Mouse (Mus musculus) MEL (cell line): ENCODE measurements around the gene Kif6. TPM values are rescaled to one million over a fixed set of nuclear protein-coding genes. Genes with fewer than 3 reads are reported as not detected.

Experiments
- DNase-seq: peaks from one replicate; pipeline ENCODE4 v3.0.0; 2011; ENCODE audit warnings: low read depth, low spot score
- H3K27ac ChIP-seq: 2 replicates; pipeline ENCODE4 v1.5.1; 2012; ENCODE audit warnings: low read depth, mild to moderate bottlenecking, control low read depth, low read length, moderate library complexity; ENCODE audit not compliant: control insufficient read depth
- H3K27me3 ChIP-seq, 2 experiments: fragments of 150-350 bp in 1 of 2; sonication (generic) in 1 of 2; 2 replicates each; pipeline ENCODE4 v1.6.1; 2012; ENCODE audit warnings: low read length in 2 of 2, mild to moderate bottlenecking in 2 of 2, improper control_type of control experiment in 1 of 2, moderate library complexity in 1 of 2; ENCODE audit not compliant: insufficient read depth in 2 of 2, control insufficient read depth in 1 of 2
- H3K36me3 ChIP-seq, 2 experiments: 2 replicates each; pipeline ENCODE4 v1.6.1; 2012 to 2014; ENCODE audit warnings: low read length in 2 of 2, improper control_type of control experiment in 1 of 2, inconsistent platforms in 1 of 2, mild to moderate bottlenecking in 1 of 2; ENCODE audit not compliant: insufficient read depth in 2 of 2, control insufficient read depth in 1 of 2
- H3K4me1 ChIP-seq, 2 experiments: fragments of 150-350 bp in 1 of 2; sonication (generic) in 1 of 2; 2 replicates each; pipeline ENCODE4 v1.6.1; 2012; ENCODE audit warnings: low read length in 2 of 2, improper control_type of control experiment in 1 of 2, mild to moderate bottlenecking in 1 of 2; ENCODE audit not compliant: insufficient read depth in 2 of 2, control insufficient read depth in 1 of 2
- H3K4me3 ChIP-seq, 2 experiments: fragments of 150-350 bp in 1 of 2; sonication (generic) in 1 of 2; 2 replicates each; pipeline ENCODE4 v1.5.1; 2012; ENCODE audit warnings: low read depth in 2 of 2, low read length in 2 of 2, mild to moderate bottlenecking in 2 of 2, moderate library complexity in 2 of 2, control low read depth in 1 of 2, improper control_type of control experiment in 1 of 2; ENCODE audit not compliant: control insufficient read depth in 1 of 2, insufficient read depth in 1 of 2
- H3K79me2 ChIP-seq: 2 replicates; pipeline ENCODE4 v1.6.1; 2012; ENCODE audit warnings: mild to moderate bottlenecking, low read length, moderate library complexity; ENCODE audit not compliant: control insufficient read depth, poor library complexity, insufficient read depth
- H3K9ac ChIP-seq: 2 replicates; pipeline ENCODE4 v1.6.1; 2012; ENCODE audit warnings: low read depth, mild to moderate bottlenecking, control low read depth, low read length, moderate library complexity; ENCODE audit not compliant: control insufficient read depth, poor library complexity, severe bottlenecking
- H3K9me3 ChIP-seq: fragments of 150-350 bp; sonication (generic); replicated peaks from 2 replicates; pipeline ENCODE4 v1.6.1; 2012; ENCODE audit warnings: mild to moderate bottlenecking, low read length, improper control_type of control experiment, moderate library complexity; ENCODE audit not compliant: insufficient read depth
- BHLHE40 ChIP-seq: IDR thresholded peaks from 2 replicates; pipeline ENCODE4 v1.6.1; 2012; ENCODE audit warnings: low read depth, mild to moderate bottlenecking, inconsistent platforms, low read length, improper control_type of control experiment, borderline replicate concordance
- CHD1 ChIP-seq: IDR thresholded peaks from 2 replicates; pipeline ENCODE4 v1.6.1; 2012; ENCODE audit warnings: low read depth, mild to moderate bottlenecking, inconsistent platforms, low read length, improper control_type of control experiment
- E2F4 ChIP-seq: IDR thresholded peaks from 2 replicates; pipeline ENCODE4 v1.6.1; 2011; ENCODE audit warnings: low read depth, low read length, improper control_type of control experiment, borderline replicate concordance
- ELF1 ChIP-seq: IDR thresholded peaks from 2 replicates; pipeline ENCODE4 v1.6.1; 2014; ENCODE audit warnings: low read depth, mild to moderate bottlenecking, inconsistent platforms, low read length, improper control_type of control experiment, moderate library complexity
- EP300 ChIP-seq, 2 experiments: IDR thresholded peaks; 2 replicates each; pipeline ENCODE4 v1.6.1; 2011; ENCODE audit warnings: improper control_type of control experiment in 2 of 2, low read length in 2 of 2, low read depth in 1 of 2, mild to moderate bottlenecking in 1 of 2
- GABPA ChIP-seq: IDR thresholded peaks from 2 replicates; pipeline ENCODE4 v1.6.1; 2012; ENCODE audit warnings: low read depth, mild to moderate bottlenecking, inconsistent platforms, low read length, improper control_type of control experiment, moderate library complexity
- GATA1 ChIP-seq: IDR thresholded peaks from 2 replicates; pipeline ENCODE4 v1.6.1; 2011; ENCODE audit warnings: low read depth, low read length, improper control_type of control experiment
- HCFC1 ChIP-seq: IDR thresholded peaks from 2 replicates; pipeline ENCODE4 v1.6.1; 2012; ENCODE audit warnings: low read depth, mild to moderate bottlenecking, inconsistent platforms, low read length, improper control_type of control experiment, moderate library complexity
- KAT2A ChIP-seq: conservative IDR thresholded peaks from 2 replicates; pipeline ENCODE4 v1.6.1; 2012; ENCODE audit warnings: low read depth, low read length, improper control_type of control experiment, inconsistent platforms
- MAFK ChIP-seq: IDR thresholded peaks from 2 replicates; pipeline ENCODE4 v1.6.1; 2011; ENCODE audit warnings: low read depth, mild to moderate bottlenecking, low read length, improper control_type of control experiment, borderline replicate concordance
- MAX ChIP-seq: IDR thresholded peaks from 2 replicates; pipeline ENCODE4 v1.6.1; 2011; ENCODE audit warnings: low read length, improper control_type of control experiment
- MXI1 ChIP-seq: IDR thresholded peaks from 2 replicates; pipeline ENCODE4 v1.6.1; 2011; ENCODE audit warnings: mild to moderate bottlenecking, low read depth, low read length, improper control_type of control experiment
- MYC ChIP-seq: IDR thresholded peaks from 2 replicates; pipeline ENCODE4 v1.6.1; 2011; ENCODE audit warnings: low read depth, mild to moderate bottlenecking, low read length, improper control_type of control experiment, moderate library complexity
- NELFE ChIP-seq: IDR thresholded peaks from 2 replicates; pipeline ENCODE4 v1.6.1; 2011; ENCODE audit warnings: low read depth, low read length, improper control_type of control experiment
- NRF1 ChIP-seq: IDR thresholded peaks from 2 replicates; pipeline ENCODE4 v1.6.1; 2014; ENCODE audit warnings: low read depth, mild to moderate bottlenecking, inconsistent platforms, low read length, improper control_type of control experiment, moderate library complexity; ENCODE audit not compliant: poor library complexity, insufficient read depth, severe bottlenecking
- POLR2A ChIP-seq, 2 experiments: IDR thresholded peaks; 2 replicates each; pipeline ENCODE4 v1.6.1; 2011 to 2012; ENCODE audit warnings: low read length in 2 of 2, mild to moderate bottlenecking in 2 of 2, control low read depth in 1 of 2, improper control_type of control experiment in 1 of 2, low read depth in 1 of 2, moderate library complexity in 1 of 2; ENCODE audit not compliant: control insufficient read depth in 1 of 2, insufficient read depth in 1 of 2, poor library complexity in 1 of 2
- POLR2AphosphoS2 ChIP-seq: IDR thresholded peaks from 2 replicates; pipeline ENCODE4 v1.6.1; 2011; ENCODE audit warnings: low read length, improper control_type of control experiment
- POLR2AphosphoS5 ChIP-seq: IDR thresholded peaks from 2 replicates; pipeline ENCODE4 v1.6.1; 2012; ENCODE audit warnings: low read depth, borderline replicate concordance, mild to moderate bottlenecking, inconsistent platforms, low read length, moderate library complexity, mixed read lengths
- RCOR1 ChIP-seq: IDR thresholded peaks from 2 replicates; pipeline ENCODE4 v1.6.1; 2012; ENCODE audit warnings: low read depth, mild to moderate bottlenecking, inconsistent platforms, low read length, improper control_type of control experiment
- SIN3A ChIP-seq: IDR thresholded peaks from 2 replicates; pipeline ENCODE4 v1.6.1; 2012; ENCODE audit warnings: low read length, improper control_type of control experiment, inconsistent platforms
- SMC3 ChIP-seq: IDR thresholded peaks from 2 replicates; pipeline ENCODE4 v1.6.1; 2011; ENCODE audit warnings: low read depth, low read length, improper control_type of control experiment
- TBP ChIP-seq: IDR thresholded peaks from 2 replicates; pipeline ENCODE4 v1.8.0; 2011; ENCODE audit warnings: low read depth, low read length, improper control_type of control experiment
- TCF12 ChIP-seq: IDR thresholded peaks from 2 replicates; pipeline ENCODE4 v1.6.1; 2014; ENCODE audit warnings: low read depth, mild to moderate bottlenecking, inconsistent platforms, low read length, improper control_type of control experiment, moderate library complexity
- UBTF ChIP-seq: IDR thresholded peaks from 2 replicates; pipeline ENCODE4 v1.6.1; 2012; ENCODE audit warnings: low read depth, mild to moderate bottlenecking, inconsistent platforms, low read length, improper control_type of control experiment, moderate library complexity, borderline replicate concordance; ENCODE audit not compliant: insufficient read depth
- USF1 ChIP-seq: IDR thresholded peaks from 2 replicates; pipeline ENCODE4 v1.6.1; 2014; ENCODE audit warnings: low read depth, mild to moderate bottlenecking, inconsistent platforms, low read length, improper control_type of control experiment, moderate library complexity
- USF2 ChIP-seq, 2 experiments: IDR thresholded peaks; 2 replicates each; pipeline ENCODE4 v1.6.1; 2011 to 2012; ENCODE audit warnings: improper control_type of control experiment in 2 of 2, low read length in 2 of 2, borderline replicate concordance in 1 of 2, inconsistent platforms in 1 of 2, low read depth in 1 of 2, mild to moderate bottlenecking in 1 of 2; ENCODE audit not compliant: insufficient read depth in 1 of 2
- ZKSCAN1 ChIP-seq: IDR thresholded peaks from 2 replicates; pipeline ENCODE4 v1.6.1; 2012; ENCODE audit warnings: low read depth, mild to moderate bottlenecking, inconsistent platforms, low read length, improper control_type of control experiment, moderate library complexity
- polyA plus RNA-seq, 2 experiments: library from polyadenylated mRNA; stranded (reverse) in 1 of 2; unstranded in 1 of 2; fragments of >175 nt in 1 of 2; fragments of >200 nt in 1 of 2; gene quantifications; 2 replicates each; pipeline versions ENCODE4 v1.2.1 to v1.2.4; 2012; ENCODE audit warnings: low replicate concordance in 2 of 2, low read depth in 1 of 2; ENCODE audit not compliant: insufficient read length in 2 of 2, insufficient read depth in 1 of 2, missing spikeins in 1 of 2
- total RNA-seq: library from RNA; depleted of rRNA; stranded (reverse); fragments of 300-350 nt; gene quantifications from 2 replicates; pipeline ENCODE4 v1.2.3, GENCODE M21; 2012

The Kif6 gene
- total and polyA plus RNA-seq, 3 experiments, result not detected

GRCm38 (mm10) chr17:49738351-49738750, 123.4 kb downstream of the Kif6 start:
- TF ChIP-seq GABPA (no peak), TBP (no peak), ZKSCAN1 (no peak), UBTF (no peak), POLR2A (IDR thresholded peaks at IDR 0.05; ENCODE audit: control insufficient read depth in 1 of 2, insufficient read depth in 1 of 2, low read depth in 1 of 2, low read length in 2 of 2, poor library complexity in 1 of 2) (no peak), NRF1 (no peak), TCF12 (no peak), ELF1 (no peak), CHD1 (no peak), POLR2AphosphoS5 (no peak), MAX (no peak), SMC3 (no peak), USF2 (IDR thresholded peaks at IDR 0.05; ENCODE audit: borderline replicate concordance in 1 of 2, insufficient read depth in 1 of 2, low read depth in 1 of 2, low read length in 2 of 2) (no peak), BHLHE40 (no peak), NELFE (no peak), MXI1 (no peak), EP300 (IDR thresholded peaks at IDR 0.05; ENCODE audit: low read depth in 1 of 2, low read length in 2 of 2) (no peak), GATA1 (no peak), MYC (no peak)
- Histone ChIP-seq H3K27ac (no peak overlapping the region), H3K27me3 (no peaks in the 10 kb centered on the region), H3K4me1 (no peaks in the 10 kb centered on the region), H3K4me3 (no peak overlapping the region), H3K9me3 (no peaks in the 10 kb centered on the region), H3K9ac (no peak overlapping the region), H3K36me3 (no peaks in the 10 kb centered on the region), H3K79me2 (no peaks in the 10 kb centered on the region)
- no peak for DNase-seq

GRCm38 (mm10) chr17:49739896-49740679, 125.2 kb downstream of the Kif6 start:
- no peak for TF ChIP-seq POLR2AphosphoS5
- no peak for TF ChIP-seq NELFE
- TF ChIP-seq TCF12, result no peak
- no peak for TF ChIP-seq USF2 (IDR thresholded peaks at IDR 0.05; ENCODE audit: borderline replicate concordance in 1 of 2, insufficient read depth in 1 of 2, low read depth in 1 of 2, low read length in 2 of 2)
- no peak for TF ChIP-seq GABPA
- TF ChIP-seq POLR2AphosphoS2, result no peak
- no peak for TF ChIP-seq USF1
- TF ChIP-seq E2F4, result no peak
- TF ChIP-seq TBP, result no peak
- no peak for TF ChIP-seq EP300 (IDR thresholded peaks at IDR 0.05; ENCODE audit: low read depth in 1 of 2, low read length in 2 of 2)
- TF ChIP-seq MXI1, result no peak
- TF ChIP-seq RCOR1, result no peak
- no peak for TF ChIP-seq KAT2A
- TF ChIP-seq HCFC1, result no peak
- TF ChIP-seq SIN3A, result no peak
- TF ChIP-seq MAFK, result no peak
- Histone ChIP-seq H3K36me3 (no peaks in the 10 kb centered on the region), H3K4me3 (no peak overlapping the region), H3K9me3 (no peaks in the 10 kb centered on the region), H3K9ac (no peak overlapping the region), H3K79me2 (no peaks in the 10 kb centered on the region), H3K27ac (no peak overlapping the region), H3K4me1 (no peaks in the 10 kb centered on the region), H3K27me3 (no peaks in the 10 kb centered on the region)
- DNase-seq, result no peak
